Mouse (Mus musculus) induced T-regulatory cell, adult 2 months (primary cell): ENCODE measurements around the gene Cyp27b1.
A peak's percentile ranks its signal among the peaks of the same experiment; 100 is the strongest.
"Not testable (repeated sequence)": the region's sequence is repeated elsewhere in the genome, so short reads cannot be mapped to it uniquely, and the experiment has no call there.

Source experiments
- DNase-seq: peaks from one replicate; pipeline ENCODE4 v3.0.0-alpha.2; 2012; ENCODE audit warnings: low read depth

Gene Cyp27b1

GRCm38 (mm10) chr10:127049395-127050118, 1.5 kb downstream of the Cyp27b1 start:
- peak; percentile 48 for DNase-seq

GRCm38 (mm10) chr10:127050119-127050474, 2.0 kb downstream of the Cyp27b1 start:
- no peak for DNase-seq

DNA sequence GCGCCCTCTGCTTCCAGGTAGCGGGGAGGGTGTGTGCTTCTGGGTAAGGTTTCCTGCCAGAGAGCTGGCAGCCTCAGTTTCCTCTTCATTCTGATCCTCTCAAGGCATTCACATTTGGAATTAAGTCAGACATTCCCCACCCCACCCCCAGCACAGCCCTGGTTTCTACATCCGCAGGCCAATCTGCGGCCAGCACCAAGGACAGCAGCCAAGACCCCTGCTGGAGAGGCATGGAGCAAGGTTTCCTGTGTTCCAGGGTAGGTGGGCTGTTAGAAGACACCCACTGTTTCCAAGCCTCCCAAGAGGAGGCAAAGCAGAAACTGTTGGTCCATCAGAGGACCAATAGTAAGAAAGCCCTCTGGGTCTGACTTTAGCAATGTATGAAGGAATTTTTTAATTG, 6.6 kb downstream of the Cyp27b1 start:
- no peak for DNase-seq

DNA sequence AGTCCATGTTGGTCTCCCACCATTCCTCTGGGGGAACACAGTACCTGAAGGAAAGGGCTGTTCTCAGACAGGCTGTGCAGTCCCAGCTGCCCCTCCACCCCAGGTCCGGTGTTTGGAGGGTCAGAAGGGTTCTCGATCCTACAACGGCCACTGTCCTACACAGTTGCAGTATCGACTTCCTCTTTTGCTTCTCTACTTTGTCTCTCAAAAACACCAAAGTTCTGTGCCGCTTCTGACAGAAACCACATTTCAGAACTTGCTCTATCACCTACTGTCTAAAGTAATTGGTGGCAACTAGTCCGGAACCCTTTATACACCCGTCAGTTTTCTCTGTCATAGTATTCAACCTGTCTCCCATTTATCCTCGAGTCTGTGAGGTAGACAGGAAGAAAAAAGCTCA, 7.4 kb downstream of the Cyp27b1 start:
- no peak for DNase-seq

DNA sequence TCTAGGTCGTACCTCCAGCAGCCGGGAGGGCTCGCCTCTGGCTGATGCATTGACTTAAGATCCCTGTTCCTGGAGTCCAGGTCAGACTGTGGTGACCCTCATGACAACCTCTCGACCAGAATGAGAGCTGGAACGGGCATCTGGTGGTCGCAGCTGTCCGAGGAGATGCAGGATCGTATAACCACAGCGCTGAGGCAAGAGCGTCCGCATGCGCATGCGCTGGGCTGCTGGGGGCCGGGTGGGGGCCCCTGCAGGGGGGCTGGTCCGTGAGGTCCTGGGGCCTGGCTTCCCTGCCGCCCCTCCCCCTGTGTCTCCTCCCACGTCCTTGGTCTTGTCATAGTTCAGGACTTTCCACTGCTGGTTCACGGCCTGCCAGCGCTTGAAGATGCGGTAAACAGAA, 8.4 kb downstream of the Cyp27b1 start:
- no peak for DNase-seq

GRCm38 (mm10) chr10:127058161-127058560, 10.1 kb downstream of the Cyp27b1 start:
- peak; percentile 90 for DNase-seq

- DNase-seq = peak; percentile 43
Observed at GRCm38 (mm10) chr10:127058708-127059107, 10.7 kb downstream of the Cyp27b1 start.

DNA sequence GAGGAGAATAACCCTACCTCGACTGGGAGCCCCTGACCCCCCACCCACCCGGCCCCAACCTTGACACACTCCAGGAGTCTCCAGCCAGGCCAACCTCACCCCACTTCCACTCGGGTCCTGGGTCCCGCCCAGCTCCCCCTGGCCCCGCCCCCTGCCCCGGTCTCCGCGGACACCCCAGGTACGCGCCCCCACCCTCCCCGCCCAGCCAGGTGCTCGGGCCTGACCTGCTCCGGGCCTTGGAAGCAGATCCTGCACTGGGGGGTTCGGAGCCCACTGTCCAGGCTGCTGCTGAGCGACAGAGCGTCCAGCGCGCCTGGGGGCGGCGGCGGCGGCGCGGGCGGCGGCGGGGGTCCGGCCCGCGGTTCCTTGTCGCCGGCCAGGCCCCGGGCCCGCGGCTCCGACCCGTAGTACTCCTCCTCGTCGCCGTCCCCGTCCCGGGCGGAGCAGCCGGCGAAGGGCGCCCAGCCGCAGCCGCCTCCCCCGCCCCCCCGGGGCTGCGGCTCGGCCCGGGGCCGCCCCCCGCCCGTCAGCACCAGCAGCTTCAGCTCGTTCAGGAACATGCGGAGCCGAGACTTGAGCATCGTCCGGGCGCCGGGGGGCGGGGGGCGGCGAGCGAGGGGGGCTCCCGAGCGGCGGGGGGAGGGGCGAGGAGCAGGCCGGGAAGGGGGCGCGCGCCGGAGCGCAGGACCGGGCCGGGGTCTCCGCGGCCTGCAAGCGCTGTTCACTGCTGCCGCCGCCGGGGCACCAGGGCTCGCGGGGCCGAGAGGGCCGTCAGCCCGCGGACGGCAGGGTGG, 11.3 kb downstream of the Cyp27b1 start:
- peak; percentile 54 for DNase-seq

DNA sequence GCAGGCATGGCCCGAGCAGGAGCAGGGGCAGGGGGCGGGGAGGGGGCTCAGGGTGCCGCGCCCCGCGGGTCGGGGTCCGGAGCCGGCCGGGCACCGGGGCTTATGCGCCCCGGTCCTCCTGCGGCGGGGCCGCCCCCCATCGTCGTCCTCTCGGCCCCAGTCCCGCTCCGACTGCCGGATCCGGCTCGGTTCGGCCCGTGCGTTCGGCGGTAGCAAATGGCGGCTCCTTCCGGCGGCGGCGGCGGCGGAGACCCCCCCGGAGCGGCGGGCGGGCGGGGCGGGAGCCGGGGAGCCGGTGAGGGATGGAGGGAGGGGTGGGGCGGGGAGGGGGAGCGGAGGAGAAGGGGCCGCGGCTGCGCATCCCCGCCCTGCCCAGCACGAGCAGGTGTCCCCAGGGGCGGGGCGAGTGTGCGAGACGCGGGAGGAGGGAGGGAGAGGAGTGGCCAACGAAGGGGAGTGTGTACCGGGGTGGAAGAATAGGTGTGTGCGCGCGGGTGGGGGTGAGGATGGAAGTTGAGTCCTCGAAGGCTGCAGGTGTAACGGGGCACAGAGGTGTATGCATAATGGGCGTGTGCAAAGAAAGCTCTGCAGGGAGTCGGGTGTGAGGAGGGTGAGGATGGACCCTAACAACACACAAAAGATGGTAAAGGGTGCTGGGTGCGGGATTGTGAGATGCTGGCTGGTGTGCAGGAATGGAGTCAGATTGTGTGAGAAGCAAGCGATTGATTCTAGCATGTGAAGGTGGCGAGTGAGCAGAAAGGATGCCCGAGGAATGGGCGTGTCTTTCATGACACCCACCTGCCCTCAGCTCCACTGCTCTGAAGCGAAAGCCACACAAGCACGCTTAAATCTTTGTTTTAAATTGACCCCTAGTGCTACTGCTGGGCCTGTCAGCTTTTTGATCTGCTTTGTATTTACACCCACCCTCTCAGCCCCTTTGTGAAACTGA, 12.2 kb downstream of the Cyp27b1 start, which contains the start of gene March9:
Gene March9 (minus strand): TSS at position 217 of the 949 bp plus-strand sequence.
- peak; percentile 90 for DNase-seq

GRCm38 (mm10) chr10:127061085-127061484, 13.0 kb downstream of the Cyp27b1 start:
- DNase-seq = no peak

- no peak for DNase-seq
Observed at GRCm38 (mm10) chr10:127061513-127061912, 13.5 kb downstream of the Cyp27b1 start.

DNA sequence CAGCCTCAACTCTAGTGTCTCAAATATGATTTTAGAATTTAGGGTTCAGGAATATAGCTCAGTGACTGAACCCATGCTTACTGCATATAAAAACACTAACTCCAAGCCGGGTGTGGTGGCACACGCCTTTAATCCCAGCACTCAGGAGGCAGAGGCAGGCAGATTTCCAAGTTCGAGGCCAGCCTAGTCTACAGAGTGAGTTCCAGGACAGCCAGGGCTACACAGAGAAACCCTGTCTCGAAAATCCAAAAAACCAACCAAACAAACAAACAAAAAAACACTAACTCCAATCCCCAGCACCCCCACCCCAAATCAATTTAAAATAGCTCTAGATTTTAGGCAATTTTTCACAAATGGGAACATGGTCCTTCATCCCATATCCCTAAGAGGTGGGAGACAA, 14.1 kb downstream of the Cyp27b1 start:
- DNase-seq = not testable (repeated sequence)

DNA sequence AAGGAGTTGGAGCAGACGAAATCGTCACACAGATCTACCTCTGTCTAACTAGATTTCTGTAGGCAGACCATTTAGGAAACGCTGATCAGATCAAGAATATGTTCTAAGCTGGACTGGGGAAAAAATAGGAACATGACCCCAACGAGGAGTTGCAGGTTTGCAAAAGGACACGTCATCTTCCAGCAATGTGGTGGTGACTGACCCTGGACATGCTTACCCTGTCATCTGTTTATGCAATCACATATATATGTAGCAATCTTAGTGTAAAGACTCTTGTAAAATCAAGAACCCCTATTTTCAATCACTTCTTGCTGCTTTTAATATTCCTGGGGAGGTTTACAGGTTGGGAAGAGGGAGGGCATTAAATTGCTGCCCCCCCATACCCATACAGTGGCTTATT, 14.5 kb downstream of the Cyp27b1 start:
- no peak for DNase-seq

DNA sequence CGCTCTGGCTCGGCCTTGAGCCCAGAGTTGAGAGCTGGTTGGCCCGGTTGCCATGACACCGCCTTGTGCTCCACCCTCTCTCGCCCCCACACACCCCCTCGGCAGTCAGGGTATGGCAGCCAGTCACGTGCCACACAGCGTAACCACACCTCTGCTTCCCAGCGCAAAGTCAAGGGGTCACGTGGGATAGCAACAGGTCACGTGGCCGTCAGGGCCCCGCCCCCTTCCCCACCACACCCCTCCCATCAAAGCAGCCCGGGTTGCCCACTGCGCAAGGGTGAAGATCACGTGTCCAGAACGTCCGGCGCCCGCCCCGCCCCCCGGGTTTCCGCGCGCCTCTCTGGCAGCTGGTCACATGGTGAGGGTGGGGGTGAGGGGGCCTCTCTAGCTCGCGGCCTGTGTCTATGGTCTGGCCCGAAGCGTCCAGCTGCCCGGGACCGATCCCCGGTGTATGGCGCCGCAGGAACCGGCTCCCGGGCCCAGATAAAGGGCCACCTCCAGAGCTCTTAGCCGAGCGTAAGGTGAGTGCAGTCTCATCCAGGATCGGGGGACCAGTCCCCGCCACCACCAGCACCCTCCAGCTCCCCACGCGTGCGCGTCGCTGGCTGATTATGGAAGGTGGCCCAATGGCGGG, 15.3 kb downstream of the Cyp27b1 start, which contains the start of gene Cdk4:
Gene Cdk4 (plus strand): TSS at position 296 of the 634 bp plus-strand sequence.
- DNase-seq = peak; percentile 98

DNA sequence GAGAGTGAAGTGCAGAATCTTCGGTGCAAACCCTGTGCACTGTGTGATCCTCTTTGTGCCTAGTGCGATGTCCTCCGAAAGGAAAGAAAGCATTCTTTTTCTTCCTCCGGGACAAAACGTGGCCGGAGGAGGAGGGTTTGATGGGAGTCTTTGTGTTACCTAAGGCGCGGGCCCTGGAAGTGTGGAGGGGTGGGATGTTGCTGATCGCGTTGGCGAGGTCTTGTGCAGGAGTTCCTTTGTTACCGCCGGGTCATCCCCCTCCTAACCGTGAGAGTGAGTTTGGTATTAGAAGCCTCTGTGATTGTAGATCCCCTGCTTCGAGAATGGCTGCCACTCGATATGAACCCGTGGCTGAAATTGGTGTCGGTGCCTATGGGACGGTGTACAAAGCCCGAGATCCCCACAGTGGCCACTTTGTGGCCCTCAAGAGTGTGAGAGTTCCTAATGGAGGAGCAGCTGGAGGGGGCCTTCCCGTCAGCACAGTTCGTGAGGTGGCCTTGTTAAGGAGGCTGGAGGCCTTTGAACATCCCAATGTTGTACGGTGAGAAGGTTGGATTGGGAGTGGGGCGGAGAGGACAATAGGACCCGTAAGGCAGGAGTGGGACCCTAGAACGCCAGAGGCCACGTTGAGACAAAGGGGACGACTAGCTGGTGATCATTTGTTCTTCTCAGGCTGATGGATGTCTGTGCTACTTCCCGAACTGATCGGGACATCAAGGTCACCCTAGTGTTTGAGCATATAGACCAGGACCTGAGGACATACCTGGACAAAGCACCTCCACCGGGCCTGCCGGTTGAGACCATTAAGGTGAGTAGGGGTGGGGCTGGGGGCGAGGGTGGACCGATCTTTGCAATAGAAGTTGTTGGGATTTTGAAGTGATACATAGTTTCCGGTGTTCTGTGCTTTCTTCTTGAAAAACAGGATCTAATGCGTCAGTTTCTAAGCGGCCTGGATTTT, 16.1 kb downstream of the Cyp27b1 start:
- DNase-seq = no peak

- no peak for DNase-seq
Observed at GRCm38 (mm10) chr10:127065981-127066380, 17.9 kb downstream of the Cyp27b1 start.

DNA sequence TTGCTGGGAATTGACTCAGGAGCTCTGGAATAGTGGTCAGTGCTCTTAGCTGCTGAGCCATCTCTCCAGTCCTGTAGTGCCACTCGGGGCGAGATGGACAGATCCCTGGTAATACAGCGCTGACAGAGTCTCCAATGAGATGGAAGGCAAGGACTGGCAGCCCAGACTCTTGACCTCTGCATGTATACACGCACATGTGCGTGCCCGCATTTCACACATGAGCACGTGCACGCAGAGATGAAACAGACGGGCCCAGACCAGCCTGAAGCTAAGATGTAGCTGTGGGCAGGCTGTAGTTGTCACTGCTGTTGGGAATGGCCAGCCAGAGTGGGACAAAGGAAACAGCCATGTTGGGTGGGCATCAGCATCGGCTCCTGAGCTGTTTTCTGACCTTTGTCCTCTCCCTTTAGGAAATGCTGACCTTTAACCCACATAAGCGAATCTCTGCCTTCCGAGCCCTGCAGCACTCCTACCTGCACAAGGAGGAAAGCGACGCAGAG, 18.5 kb downstream of the Cyp27b1 start:
- no peak for DNase-seq

DNA sequence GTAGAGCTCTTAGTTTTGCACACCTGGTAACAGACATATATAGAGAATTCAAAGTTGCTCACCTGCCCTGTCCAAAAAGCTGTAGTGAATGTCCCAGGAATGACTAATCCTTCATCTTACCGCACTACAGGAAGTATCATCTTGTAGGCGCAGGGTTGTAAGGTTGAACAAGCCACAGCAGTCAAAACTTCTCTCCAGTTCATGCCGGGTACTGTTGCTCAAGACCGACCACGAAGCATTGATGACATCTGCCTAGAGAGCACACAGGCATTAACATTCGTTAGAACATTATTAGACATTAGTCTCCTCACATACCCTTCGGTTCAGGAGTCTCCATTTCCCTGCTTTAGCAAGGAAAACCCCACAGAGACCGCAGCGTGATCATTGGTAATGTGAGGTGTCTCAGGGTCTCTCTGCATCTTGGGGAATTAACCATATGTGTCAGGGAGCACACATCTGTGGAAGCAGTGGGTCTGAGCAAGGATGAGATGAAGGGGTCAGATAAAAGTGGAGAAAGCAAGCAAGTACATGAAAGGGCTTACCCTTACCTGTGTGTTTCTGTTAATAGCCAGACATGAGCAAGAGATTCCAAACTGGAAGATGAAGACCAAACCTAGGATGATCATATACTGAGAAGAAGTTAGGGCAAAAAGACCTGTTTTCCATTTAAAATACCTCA, 20.4 kb downstream of the Cyp27b1 start:
- no peak for DNase-seq

GRCm38 (mm10) chr10:127069281-127070189, 21.5 kb downstream of the Cyp27b1 start:
- peak; percentile 52 for DNase-seq
